Mouse (Mus musculus) liver, adult 2 months (tissue): ENCODE data around the gene Znfx1. TPM values are rescaled to one million over a fixed set of nuclear protein-coding genes. Genes with fewer than 3 reads are reported as not detected.

Experiments
- DNase-seq: peaks from one replicate; pipeline ENCODE4 v3.0.0-alpha.2; 2011; ENCODE audit warnings: low read depth, low spot score; ENCODE audit errors: extremely low read depth
- H3K27ac ChIP-seq: fragments of 200-500 bp; replicated peaks from 2 replicates; pipeline ENCODE4 v1.5.1; 2012; ENCODE audit warnings: low read depth, mild to moderate bottlenecking, control low read depth, inconsistent platforms, low read length; ENCODE audit not compliant: insufficient read depth
- H3K27me3 ChIP-seq: fragments of 200-500 bp; 2 replicates; pipeline ENCODE4 v1.6.1; 2012; ENCODE audit warnings: mild to moderate bottlenecking, moderate library complexity, low read length, inconsistent platforms; ENCODE audit not compliant: control insufficient read depth, insufficient read depth
- H3K36me3 ChIP-seq: fragments of 200-500 bp; 2 replicates; pipeline ENCODE4 v1.6.1; 2012; ENCODE audit warnings: low read length, inconsistent platforms; ENCODE audit not compliant: control insufficient read depth, insufficient read depth
- H3K4me1 ChIP-seq: fragments of 200-500 bp; 2 replicates; pipeline ENCODE4 v1.6.1; 2011; ENCODE audit warnings: low read length; ENCODE audit not compliant: control insufficient read depth, insufficient read depth
- H3K4me3 ChIP-seq: fragments of 200-500 bp; 2 replicates; pipeline ENCODE4 v1.5.1; 2011; ENCODE audit warnings: low read depth, mild to moderate bottlenecking, control low read depth, low read length, moderate library complexity; ENCODE audit not compliant: insufficient read depth
- H3K79me2 ChIP-seq: fragments of 200-500 bp; 2 replicates; pipeline ENCODE4 v1.6.1; 2012; ENCODE audit warnings: inconsistent platforms, mild to moderate bottlenecking, low read length, moderate library complexity; ENCODE audit not compliant: control insufficient read depth, insufficient read depth
- H3K9ac ChIP-seq: fragments of 200-500 bp; 2 replicates; pipeline ENCODE4 v1.6.1; 2012; ENCODE audit warnings: low read depth, mild to moderate bottlenecking, control low read depth, inconsistent platforms, low read length
- CTCF ChIP-seq: fragments of 200-500 bp; IDR thresholded peaks from 2 replicates; pipeline ENCODE4 v1.5.1; 2011; ENCODE audit warnings: low read depth, low read length, control low read depth
- POLR2A ChIP-seq: fragments of 200-500 bp; IDR thresholded peaks from 2 replicates; pipeline ENCODE4 v1.6.1; 2011; ENCODE audit warnings: low read length, control low read depth; ENCODE audit not compliant: insufficient read depth; ENCODE audit errors: extremely low read depth
- WGBS: fragments of 180-500 bp; shearing (Covaris S2); methylation state at CpG from one replicate; pipeline ENCODE4 v1.1.7; 2018; 5-methylcytosine and 5-hydroxymethylcytosine counted together
- polyA plus RNA-seq: library from polyadenylated mRNA; depleted of rRNA; stranded (reverse); fragments of >200 nt; gene quantifications from 2 replicates; pipeline ENCODE4 v1.2.3, GENCODE M21; 2012
- total RNA-seq: library from RNA; depleted of rRNA; stranded (reverse); fragments of >200 nt; gene quantifications from 2 replicates; pipeline ENCODE4 v1.2.3, GENCODE M21; 2014

The Znfx1 gene
- total and polyA plus RNA-seq, 2 experiments: 21.6 to 23.3 TPM

DNA sequence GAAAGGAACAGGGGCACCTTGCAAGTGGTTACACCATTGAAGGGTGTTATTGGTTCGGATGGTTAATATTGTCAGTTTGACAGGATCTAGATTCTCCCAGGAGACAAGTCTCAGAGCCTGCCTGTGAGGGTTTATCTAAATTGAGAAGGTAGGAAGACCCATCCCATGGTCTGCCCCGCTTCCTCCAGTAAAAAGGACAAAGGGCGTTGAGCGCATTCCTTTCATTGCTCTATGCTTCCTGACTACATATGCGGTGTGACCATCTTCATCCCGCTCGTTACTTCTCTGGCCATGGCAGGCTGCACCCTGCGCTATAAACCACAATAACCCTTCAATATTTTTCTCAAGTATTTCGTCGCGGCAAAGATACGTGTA lies 8.4 kb upstream of the Znfx1 start:
- Histone ChIP-seq H3K36me3 (no peaks in the 10 kb centered on the region), H3K4me1 (no peaks in the 10 kb centered on the region), H3K27me3 (no peaks in the 10 kb centered on the region), H3K4me3 (peak overlapping the region; percentile 7), H3K27ac (no peak overlapping the region), H3K9ac (no peak overlapping the region; the same call in 1 of the 2 replicates), H3K79me2 (no peaks in the 10 kb centered on the region)
- no peak for TF ChIP-seq CTCF
- TF ChIP-seq POLR2A: no peak
- WGBS: 23% methylated on average over 12 of the region's 12 CpGs
- DNase-seq: no peak

GRCm38 (mm10) chr2:167070341-167070740 lies 7.5 kb upstream of the Znfx1 start:
- H3K79me2 ChIP-seq: no peaks in the 10 kb centered on the region
- H3K9ac ChIP-seq: no peak overlapping the region
- no peak overlapping the region for H3K4me3 ChIP-seq
- no peak for TF ChIP-seq CTCF
- no peak for TF ChIP-seq POLR2A
- H3K36me3 ChIP-seq: peaks cover 8% of the 10 kb centered on the region; the same call in 1 of the 2 replicates
- H3K4me1 ChIP-seq: no peaks in the 10 kb centered on the region
- no peak overlapping the region for H3K27ac ChIP-seq
- no peaks in the 10 kb centered on the region for H3K27me3 ChIP-seq
- DNase-seq: no peak
- 71% methylated on average over 6 of the region's 6 CpGs for WGBS

- peaks cover 17% of the 10 kb centered on the region; the same call in 1 of the 2 replicates for H3K36me3 ChIP-seq
- H3K4me1 ChIP-seq: peaks cover 2% of the 10 kb centered on the region; the same call in 1 of the 2 replicates
- DNase-seq: no peak
- H3K4me3 ChIP-seq: no peak overlapping the region
- H3K27me3 ChIP-seq: no peaks in the 10 kb centered on the region
- WGBS: 49% methylated on average over 6 of the region's 6 CpGs
- TF ChIP-seq POLR2A (no peak), CTCF (no peak)
- peaks cover 2% of the 10 kb centered on the region; the same call in 1 of the 2 replicates for H3K79me2 ChIP-seq
- H3K27ac ChIP-seq: no peak overlapping the region
- H3K9ac ChIP-seq: no peak overlapping the region
Measured at GRCm38 (mm10) chr2:167067575-167067974, 4.8 kb upstream of the Znfx1 start.

DNA sequence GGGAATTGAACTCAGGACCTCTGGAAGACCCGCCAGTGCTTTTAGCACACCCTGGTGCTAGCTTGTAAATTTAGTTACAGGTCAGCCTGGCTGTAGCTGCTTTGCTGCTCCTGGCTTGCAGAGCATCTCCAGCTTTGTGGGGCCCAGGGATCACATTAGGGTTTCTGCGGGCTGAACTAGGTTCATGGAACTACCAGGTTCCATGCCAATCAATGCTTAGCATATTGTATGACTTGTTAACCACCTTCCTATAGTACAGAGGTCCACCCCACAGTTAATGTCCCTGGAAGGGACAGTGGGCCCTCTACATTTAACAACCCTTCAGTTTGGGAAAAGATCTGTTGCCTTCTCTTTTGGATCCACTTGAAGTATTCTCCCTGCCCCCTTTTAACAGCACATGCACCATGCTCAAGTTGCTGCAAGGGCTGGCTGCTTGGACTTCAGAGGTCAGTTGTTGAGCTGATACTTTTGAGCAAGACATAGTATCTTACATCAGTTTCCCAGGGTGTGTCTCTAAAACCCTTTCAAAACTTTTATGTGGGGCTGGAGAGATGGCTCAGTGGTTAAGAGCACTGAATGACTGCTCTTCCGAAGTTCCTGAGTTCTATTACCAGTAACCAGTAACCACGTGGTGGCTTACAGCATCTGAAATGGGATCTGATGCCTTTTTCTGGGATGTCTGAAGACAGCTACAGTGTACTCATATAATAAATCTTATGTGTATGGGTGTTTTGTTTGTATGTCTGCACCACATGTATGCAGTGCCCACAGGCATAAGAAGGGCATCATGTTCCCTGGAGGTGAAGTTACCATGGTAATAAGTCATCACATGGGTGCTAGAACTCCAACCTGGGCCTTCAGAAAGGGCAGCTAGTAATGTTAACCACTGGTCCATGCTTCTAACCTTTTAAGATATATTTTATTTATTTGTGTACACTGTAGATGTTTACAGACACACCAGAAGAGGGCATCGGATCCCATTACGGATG lies 4.0 kb upstream of the Znfx1 start:
- TF ChIP-seq CTCF (no peak), POLR2A (no peak)
- H3K79me2 ChIP-seq: peaks cover 7% of the 10 kb centered on the region; the same call in 1 of the 2 replicates
- H3K36me3 ChIP-seq: peaks cover 17% of the 10 kb centered on the region; the same call in 1 of the 2 replicates
- H3K9ac ChIP-seq: no peak overlapping the region
- H3K27me3 ChIP-seq: no peaks in the 10 kb centered on the region
- H3K4me3 ChIP-seq: no peak overlapping the region
- H3K27ac ChIP-seq: no peak overlapping the region
- DNase-seq: no peak
- peaks cover 3% of the 10 kb centered on the region; the same call in 1 of the 2 replicates for H3K4me1 ChIP-seq
- WGBS: 51% methylated on average over 6 of the region's 6 CpGs

DNA sequence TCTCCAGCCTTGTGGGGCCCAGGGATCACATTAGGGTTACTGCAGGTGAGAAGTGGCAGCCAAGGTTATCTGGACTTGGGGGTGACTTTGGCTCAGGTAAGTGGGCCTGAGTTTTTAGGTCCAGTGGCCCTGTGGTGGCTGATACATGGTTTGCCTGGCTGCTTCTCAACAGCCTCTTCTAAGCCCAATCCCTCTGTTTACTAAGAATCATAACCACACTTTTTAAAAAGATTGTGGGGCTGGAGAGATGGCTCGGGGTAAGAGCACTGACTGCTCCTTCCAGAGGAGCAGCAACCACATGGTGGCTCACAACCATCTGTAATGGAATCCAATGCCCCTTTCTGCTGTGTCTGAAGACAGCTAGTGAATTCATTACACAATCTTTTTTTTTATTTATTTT lies 3.2 kb upstream of the Znfx1 start:
- no peaks in the 10 kb centered on the region for H3K27me3 ChIP-seq
- H3K27ac ChIP-seq: no peak overlapping the region

More for the DNA sequence above, 3.2 kb upstream of the Znfx1 start:
- Histone ChIP-seq H3K36me3 (peaks cover 17% of the 10 kb centered on the region; the same call in 1 of the 2 replicates), H3K4me3 (no peak overlapping the region), H3K9ac (no peak overlapping the region), H3K79me2 (peaks cover 10% of the 10 kb centered on the region; the same call in 1 of the 2 replicates), H3K4me1 (peaks cover 9% of the 10 kb centered on the region)
- TF ChIP-seq CTCF (no peak), POLR2A (no peak)
- no peak for DNase-seq
- WGBS: 95% methylated on average over 1 of the region's 1 CpGs
